Mouse (Mus musculus): ENCODE data around the gene Tcf7.

DNA sequence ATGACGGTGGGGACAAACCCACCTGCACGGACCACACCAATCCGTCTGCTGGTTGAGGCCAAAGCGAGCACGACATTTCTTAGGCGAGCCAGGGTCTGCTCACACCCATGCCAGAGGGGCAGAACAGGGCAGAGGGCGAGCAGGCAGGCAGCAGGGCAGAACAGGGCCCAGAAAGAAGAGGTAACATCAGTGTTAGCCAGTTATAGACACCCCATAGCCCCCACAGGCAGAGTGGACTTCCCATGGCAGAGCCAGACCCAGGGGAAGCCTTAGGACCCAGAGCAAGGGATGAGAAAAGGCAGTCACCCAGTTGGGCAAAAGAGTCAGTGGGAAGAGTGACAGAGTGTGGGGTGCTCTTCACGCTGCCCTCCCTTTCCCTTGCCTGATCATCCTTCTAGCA, 27.7 kb downstream of the Tcf7 start:
- TF ChIP-seq CTCF (IDR thresholded peaks at IDR 0.05; ENCODE audit: borderline replicate concordance, control insufficient read depth, extremely low read depth, insufficient read depth, low read length, poor library complexity) (no peak), POLR2A (IDR thresholded peaks at IDR 0.05; ENCODE audit: control insufficient read depth, extremely low read depth, insufficient read depth, low read length, poor library complexity) (no peak)

Data from thymus, adult 2 months (tissue).